Mouse (Mus musculus): ENCODE data around the gene Psmg4.

Psmg4 gene

GRCm38 (mm10) chr13:34157596-34158157, 5.1 kb upstream of the Psmg4 start:
- TF ChIP-seq CTCF (conservative IDR thresholded peaks at IDR 0.05; ENCODE audit: low read length), result no peak
- TF ChIP-seq POU5F1 (IDR thresholded peaks at IDR 0.05; ENCODE audit: borderline replicate concordance, low read length), result no peak
- no peak for TF ChIP-seq NANOG (IDR thresholded peaks at IDR 0.05; ENCODE audit: borderline replicate concordance, low read length)

GRCm38 (mm10) chr13:34159926-34160325, 2.8 kb upstream of the Psmg4 start:
- Histone ChIP-seq H3K9me3 (ENCODE audit: low read length) (peaks cover 45% of the 10 kb centered on the region), H3K4me3 (replicated peaks; ENCODE audit: low read length) (no peak overlapping the region)
- TF ChIP-seq CTCF (conservative IDR thresholded peaks at IDR 0.05; ENCODE audit: low read length) (no peak), NANOG (IDR thresholded peaks at IDR 0.05; ENCODE audit: borderline replicate concordance, low read length) (no peak), POU5F1 (IDR thresholded peaks at IDR 0.05; ENCODE audit: borderline replicate concordance, low read length) (no peak)

More at GRCm38 (mm10) chr13:34157596-34158157, 5.1 kb upstream of the Psmg4 start:
- peaks cover 57% of the 10 kb centered on the region for H3K4me1 ChIP-seq (replicated peaks; ENCODE audit: low read depth, low read length)
- no peak overlapping the region for H3K4me3 ChIP-seq (replicated peaks; ENCODE audit: low read length)
- H3K9me3 ChIP-seq (ENCODE audit: low read length), result peaks cover 28% of the 10 kb centered on the region
- H3K36me3 ChIP-seq (ENCODE audit: insufficient read depth, low read length), result no peaks in the 10 kb centered on the region
- H3K27me3 ChIP-seq (ENCODE audit: insufficient read depth, low read length), result no peaks in the 10 kb centered on the region

GRCm38 (mm10) chr13:34163304-34163975, 676 bp downstream of the Psmg4 start:
- Histone ChIP-seq H3K9me3 (ENCODE audit: low read length) (peaks cover 57% of the 10 kb centered on the region), H3K4me3 (replicated peaks; ENCODE audit: low read length) (peak overlapping the region; percentile 82), H3K27me3 (ENCODE audit: insufficient read depth, low read length) (no peaks in the 10 kb centered on the region), H3K36me3 (ENCODE audit: insufficient read depth, low read length) (peaks cover 29% of the 10 kb centered on the region), H3K4me1 (replicated peaks; ENCODE audit: low read depth, low read length) (peaks cover 8% of the 10 kb centered on the region)
- TF ChIP-seq POU5F1 (IDR thresholded peaks at IDR 0.05; ENCODE audit: borderline replicate concordance, low read length), result no peak
- no peak for TF ChIP-seq NANOG (IDR thresholded peaks at IDR 0.05; ENCODE audit: borderline replicate concordance, low read length)
- TF ChIP-seq CTCF (conservative IDR thresholded peaks at IDR 0.05; ENCODE audit: low read length), result no peak

More at GRCm38 (mm10) chr13:34159926-34160325, 2.8 kb upstream of the Psmg4 start:
- H3K4me1 ChIP-seq (replicated peaks; ENCODE audit: low read depth, low read length), result peaks cover 37% of the 10 kb centered on the region
- H3K27me3 ChIP-seq (ENCODE audit: insufficient read depth, low read length), result no peaks in the 10 kb centered on the region
- peaks cover 13% of the 10 kb centered on the region for H3K36me3 ChIP-seq (ENCODE audit: insufficient read depth, low read length)

- Histone ChIP-seq H3K9me3 (ENCODE audit: low read length) (peaks cover 52% of the 10 kb centered on the region), H3K36me3 (ENCODE audit: insufficient read depth, low read length) (peaks cover 39% of the 10 kb centered on the region), H3K4me3 (replicated peaks; ENCODE audit: low read length) (no peak overlapping the region), H3K27me3 (ENCODE audit: insufficient read depth, low read length) (no peaks in the 10 kb centered on the region), H3K4me1 (replicated peaks; ENCODE audit: low read depth, low read length) (no peaks in the 10 kb centered on the region)
- no peak for TF ChIP-seq NANOG (IDR thresholded peaks at IDR 0.05; ENCODE audit: borderline replicate concordance, low read length)
- no peak for TF ChIP-seq POU5F1 (IDR thresholded peaks at IDR 0.05; ENCODE audit: borderline replicate concordance, low read length)
- TF ChIP-seq CTCF (conservative IDR thresholded peaks at IDR 0.05; ENCODE audit: low read length), result no peak
Measured at GRCm38 (mm10) chr13:34174025-34174424, 11.3 kb downstream of the Psmg4 start.

- H3K9me3 ChIP-seq (ENCODE audit: low read length), result peaks cover 29% of the 10 kb centered on the region
- no peak overlapping the region for H3K4me3 ChIP-seq (replicated peaks; ENCODE audit: low read length)
- TF ChIP-seq POU5F1 (IDR thresholded peaks at IDR 0.05; ENCODE audit: borderline replicate concordance, low read length), result no peak
- no peak for TF ChIP-seq NANOG (IDR thresholded peaks at IDR 0.05; ENCODE audit: borderline replicate concordance, low read length)
- no peak for TF ChIP-seq CTCF (conservative IDR thresholded peaks at IDR 0.05; ENCODE audit: low read length)
- no peaks in the 10 kb centered on the region for H3K27me3 ChIP-seq (ENCODE audit: insufficient read depth, low read length)
- H3K4me1 ChIP-seq (replicated peaks; ENCODE audit: low read depth, low read length), result no peaks in the 10 kb centered on the region
- H3K36me3 ChIP-seq (ENCODE audit: insufficient read depth, low read length), result peaks cover 20% of the 10 kb centered on the region
Measured at GRCm38 (mm10) chr13:34181624-34182023, 18.9 kb downstream of the Psmg4 start.

- Histone ChIP-seq H3K4me3 (replicated peaks; ENCODE audit: low read length) (no peak overlapping the region), H3K36me3 (ENCODE audit: insufficient read depth, low read length) (peaks cover 5% of the 10 kb centered on the region; the same call in 1 of the 2 replicates), H3K4me1 (replicated peaks; ENCODE audit: low read depth, low read length) (no peaks in the 10 kb centered on the region), H3K27me3 (ENCODE audit: insufficient read depth, low read length) (no peaks in the 10 kb centered on the region), H3K9me3 (ENCODE audit: low read length) (no peaks in the 10 kb centered on the region; the same call in 1 of the 2 replicates)
- TF ChIP-seq CTCF (conservative IDR thresholded peaks at IDR 0.05; ENCODE audit: low read length) (no peak), NANOG (IDR thresholded peaks at IDR 0.05; ENCODE audit: borderline replicate concordance, low read length) (no peak), POU5F1 (IDR thresholded peaks at IDR 0.05; ENCODE audit: borderline replicate concordance, low read length) (no peak)
Measured at GRCm38 (mm10) chr13:34185371-34185770, 22.6 kb downstream of the Psmg4 start.

- TF ChIP-seq CTCF (conservative IDR thresholded peaks at IDR 0.05; ENCODE audit: low read length) (peak; percentile 65), POU5F1 (IDR thresholded peaks at IDR 0.05; ENCODE audit: borderline replicate concordance, low read length) (no peak)
- Histone ChIP-seq H3K36me3 (ENCODE audit: insufficient read depth, low read length) (no peaks in the 10 kb centered on the region), H3K4me1 (replicated peaks; ENCODE audit: low read depth, low read length) (peaks cover 4% of the 10 kb centered on the region), H3K4me3 (replicated peaks; ENCODE audit: low read length) (no peak overlapping the region), H3K27me3 (ENCODE audit: insufficient read depth, low read length) (no peaks in the 10 kb centered on the region), H3K9me3 (ENCODE audit: low read length) (no peaks in the 10 kb centered on the region)
Measured at GRCm38 (mm10) chr13:34187571-34187970, 24.8 kb downstream of the Psmg4 start.

- Histone ChIP-seq H3K36me3 (ENCODE audit: insufficient read depth, low read length) (no peaks in the 10 kb centered on the region), H3K4me3 (replicated peaks; ENCODE audit: low read length) (no peak overlapping the region; the same call in 1 of the 2 replicates), H3K4me1 (replicated peaks; ENCODE audit: low read depth, low read length) (peaks cover 14% of the 10 kb centered on the region), H3K9me3 (ENCODE audit: low read length) (no peaks in the 10 kb centered on the region), H3K27me3 (ENCODE audit: insufficient read depth, low read length) (no peaks in the 10 kb centered on the region)
- TF ChIP-seq NANOG (IDR thresholded peaks at IDR 0.05; ENCODE audit: borderline replicate concordance, low read length) (no peak), CTCF (conservative IDR thresholded peaks at IDR 0.05; ENCODE audit: low read length) (no peak), POU5F1 (IDR thresholded peaks at IDR 0.05; ENCODE audit: borderline replicate concordance, low read length) (no peak)
Measured at GRCm38 (mm10) chr13:34192414-34193191, 29.8 kb downstream of the Psmg4 start.
